Mouse (Mus musculus) kidney, adult 2 months (tissue): Measurements from ENCODE around the gene Tmem231.

Experiments used
- CTCF ChIP-seq: fragments of 200-500 bp; conservative IDR thresholded peaks from 2 replicates; pipeline ENCODE4 v1.5.1; 2011; ENCODE audit warnings: low read depth, mild to moderate bottlenecking, control low read depth, low read length, moderate library complexity, mixed read lengths; ENCODE audit not compliant: insufficient read depth, insufficient read length
- POLR2A ChIP-seq: fragments of 200-500 bp; IDR thresholded peaks from one replicate; pipeline ENCODE4 v1.6.1; 2011; ENCODE audit warnings: low read depth, low read length, control low read depth

DNA sequence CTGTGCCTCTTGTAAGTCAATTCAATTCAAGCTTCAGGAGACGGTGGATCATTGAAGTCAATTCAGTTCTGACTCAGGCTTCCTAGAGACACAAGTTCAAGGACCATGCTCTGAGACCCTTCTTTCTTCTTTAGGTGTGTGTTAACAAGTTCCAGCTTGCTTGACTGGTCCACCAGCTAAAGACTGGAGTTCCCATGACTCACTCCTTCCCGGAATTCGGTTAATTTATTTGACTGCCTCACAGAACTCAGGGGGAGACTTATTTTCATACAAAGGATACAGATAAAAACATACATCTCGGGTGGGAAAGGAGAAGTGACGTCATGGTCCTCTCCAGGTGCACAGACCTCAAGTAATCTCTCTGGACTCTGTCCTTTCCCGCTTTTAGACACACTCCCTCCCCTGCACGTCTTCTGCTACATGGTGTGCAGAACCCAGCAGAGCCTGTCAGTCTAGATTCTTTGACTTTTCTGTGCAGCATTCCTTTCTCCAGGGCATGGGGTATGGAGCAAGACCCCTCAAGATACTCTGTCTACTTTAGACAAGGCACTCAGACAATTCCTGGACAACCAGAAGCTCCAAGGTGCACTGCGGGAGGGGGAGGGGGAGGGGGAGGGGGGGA, 28.1 kb downstream of the Tmem231 start:
- TF ChIP-seq CTCF (no peak), POLR2A (no peak)
